Mouse (Mus musculus): Measurements from ENCODE around the gene Camta1. TPM values are rescaled to one million over a fixed set of nuclear protein-coding genes. Genes with fewer than 3 reads are reported as not detected.
A peak's percentile ranks its signal among the peaks of the same experiment; 100 is the strongest.

Camta1 gene
- polyA plus RNA-seq, 2 experiments = 7.3 to 32.8 TPM

- Histone ChIP-seq H3K9me3 (ENCODE audit: control insufficient read depth, low read length) (no peaks in the 10 kb centered on the region), H3K36me3 (replicated peaks; ENCODE audit: control insufficient read depth, insufficient read depth, low read depth) (no peaks in the 10 kb centered on the region), H3K4me2 (ENCODE audit: low read depth) (no peak overlapping the region), H3K27ac (no peak overlapping the region), H3K27me3 (ENCODE audit: control insufficient read depth, insufficient read depth, low read length) (no peaks in the 10 kb centered on the region), H3K4me3 (ENCODE audit: insufficient read depth in 1 of 2, low read depth in 2 of 2, low read length in 2 of 2) (no peak overlapping the region), H3K4me1 (replicated peaks; ENCODE audit: control insufficient read depth in 2 of 2, insufficient read depth in 2 of 2, low read length in 1 of 2) (no peaks in the 10 kb centered on the region), H3K9ac (replicated peaks) (no peak overlapping the region)
- no peak for TF ChIP-seq CTCF (IDR thresholded peaks at IDR 0.05; ENCODE audit: low read depth)
- no peak for TF ChIP-seq EP300 (IDR thresholded peaks at IDR 0.05; ENCODE audit: low read depth)
- WGBS (ENCODE audit: insufficient replicate concordance) = 50% methylated on average over 7 of the region's 7 CpGs
- ATAC-seq (ENCODE audit: insufficient read depth) (no peak), DNase-seq (ENCODE audit: low read depth in 3 of 3, low spot score in 3 of 3) (no peak)
Observed at GRCm38 (mm10) chr4:151245068-151245797, 616.4 kb downstream of the Camta1 start.

- TF ChIP-seq CTCF (IDR thresholded peaks at IDR 0.05; ENCODE audit: low read depth) = no peak
- no peak for DNase-seq (ENCODE audit: low read depth in 3 of 3, low spot score in 3 of 3)
- 60% methylated on average over 9 of the region's 9 CpGs for WGBS (ENCODE audit: insufficient replicate concordance)
- ATAC-seq (ENCODE audit: insufficient read depth) = no peak
- Histone ChIP-seq H3K27me3 (ENCODE audit: control insufficient read depth, insufficient read depth, low read length) (no peaks in the 10 kb centered on the region), H3K9ac (replicated peaks) (no peak overlapping the region), H3K27ac (no peak overlapping the region), H3K4me1 (replicated peaks; ENCODE audit: control insufficient read depth in 2 of 2, insufficient read depth in 2 of 2, low read length in 1 of 2) (no peaks in the 10 kb centered on the region), H3K9me3 (ENCODE audit: control insufficient read depth, low read length) (no peaks in the 10 kb centered on the region), H3K4me2 (ENCODE audit: low read depth) (no peak overlapping the region), H3K36me3 (replicated peaks; ENCODE audit: control insufficient read depth, insufficient read depth, low read depth) (no peaks in the 10 kb centered on the region), H3K4me3 (ENCODE audit: insufficient read depth in 1 of 2, low read depth in 2 of 2, low read length in 2 of 2) (no peak overlapping the region)
Observed at GRCm38 (mm10) chr4:151243445-151243844, 618.2 kb downstream of the Camta1 start.

- Histone ChIP-seq H3K36me3 (replicated peaks; ENCODE audit: control insufficient read depth, insufficient read depth, low read depth) (no peaks in the 10 kb centered on the region), H3K4me3 (ENCODE audit: insufficient read depth in 1 of 2, low read depth in 2 of 2, low read length in 2 of 2) (no peak overlapping the region), H3K9ac (replicated peaks) (no peak overlapping the region), H3K9me3 (ENCODE audit: control insufficient read depth, low read length) (no peaks in the 10 kb centered on the region), H3K4me2 (ENCODE audit: low read depth) (no peak overlapping the region), H3K27me3 (ENCODE audit: control insufficient read depth, insufficient read depth, low read length) (no peaks in the 10 kb centered on the region), H3K4me1 (replicated peaks; ENCODE audit: control insufficient read depth in 2 of 2, insufficient read depth in 2 of 2, low read length in 1 of 2) (no peaks in the 10 kb centered on the region), H3K27ac (no peak overlapping the region)
- no peak for ATAC-seq (ENCODE audit: insufficient read depth)
- no peak for DNase-seq (ENCODE audit: low read depth in 3 of 3, low spot score in 3 of 3)
- 22% methylated on average over 12 of the region's 12 CpGs for WGBS (ENCODE audit: insufficient replicate concordance)
- TF ChIP-seq EP300 (IDR thresholded peaks at IDR 0.05; ENCODE audit: low read depth) (no peak), CTCF (IDR thresholded peaks at IDR 0.05; ENCODE audit: low read depth) (no peak)
Observed at GRCm38 (mm10) chr4:151242751-151243150, 618.9 kb downstream of the Camta1 start.

GRCm38 (mm10) chr4:151240465-151240864, 621.2 kb downstream of the Camta1 start:
- 55% methylated on average over 5 of the region's 5 CpGs for WGBS (ENCODE audit: insufficient replicate concordance)
- Histone ChIP-seq H3K4me2 (ENCODE audit: low read depth) (no peak overlapping the region), H3K4me1 (replicated peaks; ENCODE audit: control insufficient read depth in 2 of 2, insufficient read depth in 2 of 2, low read length in 1 of 2) (no peaks in the 10 kb centered on the region), H3K9ac (replicated peaks) (no peak overlapping the region), H3K4me3 (ENCODE audit: insufficient read depth in 1 of 2, low read depth in 2 of 2, low read length in 2 of 2) (no peak overlapping the region), H3K36me3 (replicated peaks; ENCODE audit: control insufficient read depth, insufficient read depth, low read depth) (no peaks in the 10 kb centered on the region), H3K27me3 (ENCODE audit: control insufficient read depth, insufficient read depth, low read length) (no peaks in the 10 kb centered on the region), H3K27ac (no peak overlapping the region), H3K9me3 (ENCODE audit: control insufficient read depth, low read length) (no peaks in the 10 kb centered on the region)
- ATAC-seq (ENCODE audit: insufficient read depth) = no peak
- TF ChIP-seq EP300 (IDR thresholded peaks at IDR 0.05; ENCODE audit: low read depth) (no peak), CTCF (IDR thresholded peaks at IDR 0.05; ENCODE audit: low read depth) (peak; percentile 35; the same call in 1 of the 2 replicates)
- no peak for DNase-seq (ENCODE audit: low read depth in 3 of 3, low spot score in 3 of 3)

- H3K4me1 ChIP-seq (replicated peaks; ENCODE audit: control insufficient read depth in 2 of 2, insufficient read depth in 2 of 2, low read length in 1 of 2) = no peaks in the 10 kb centered on the region
- WGBS (ENCODE audit: insufficient replicate concordance) = 64% methylated on average over 19 of the region's 19 CpGs
- H3K27ac ChIP-seq = no peak overlapping the region
- H3K9ac ChIP-seq (replicated peaks) = no peak overlapping the region
- H3K36me3 ChIP-seq (replicated peaks; ENCODE audit: control insufficient read depth, insufficient read depth, low read depth) = no peaks in the 10 kb centered on the region
- ATAC-seq (ENCODE audit: insufficient read depth) = no peak
- no peak overlapping the region for H3K4me3 ChIP-seq (ENCODE audit: insufficient read depth in 1 of 2, low read depth in 2 of 2, low read length in 2 of 2)
- no peaks in the 10 kb centered on the region for H3K9me3 ChIP-seq (ENCODE audit: control insufficient read depth, low read length)
- TF ChIP-seq CTCF (IDR thresholded peaks at IDR 0.05; ENCODE audit: low read depth) = 0 out of 2 replicates have a peak, but pooled peaks have one; percentile 19
- TF ChIP-seq EP300 (IDR thresholded peaks at IDR 0.05; ENCODE audit: low read depth) = no peak
- no peak for DNase-seq (ENCODE audit: low read depth in 3 of 3, low spot score in 3 of 3)
- no peaks in the 10 kb centered on the region for H3K27me3 ChIP-seq (ENCODE audit: control insufficient read depth, insufficient read depth, low read length)
- no peak overlapping the region for H3K4me2 ChIP-seq (ENCODE audit: low read depth)
Observed at GRCm38 (mm10) chr4:151238970-151239684, 622.5 kb downstream of the Camta1 start.
